Mouse (Mus musculus): ENCODE results near the gene Cemip. TPM values are rescaled to one million over a fixed set of nuclear protein-coding genes. Genes with fewer than 3 reads are reported as not detected.

Gene Cemip
- total and polyA plus RNA-seq, 3 experiments, result under 0.01 TPM; not detected in 2

DNA sequence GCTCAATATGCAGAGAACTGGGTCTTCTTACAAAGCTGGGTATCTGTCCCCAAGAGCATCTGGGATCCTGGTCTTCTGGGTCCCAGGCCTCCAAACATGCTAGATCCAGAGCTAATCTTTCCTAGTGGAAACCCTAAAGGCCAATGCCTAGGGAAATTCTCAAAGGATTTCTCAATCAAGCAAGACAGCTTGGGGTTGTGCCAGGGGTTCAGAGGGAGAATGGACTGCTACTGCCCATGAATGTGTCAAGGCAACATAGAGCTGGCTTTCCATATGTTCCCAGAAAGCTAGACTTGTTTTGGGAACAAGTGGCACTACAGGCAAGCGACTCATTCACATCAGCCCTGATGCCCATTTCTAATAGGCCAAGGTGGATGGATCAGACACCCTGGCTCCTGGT is 107.9 kb downstream of the Cemip start:
- Histone ChIP-seq H3K4me2 (ENCODE audit: insufficient read depth, low read depth, poor library complexity, severe bottlenecking) (no peak overlapping the region), H3K27ac (ENCODE audit: insufficient read depth, low read depth) (no peak overlapping the region), H3K4me1 (ENCODE audit: control insufficient read depth in 1 of 2, insufficient read depth in 2 of 2) (peaks cover 4 to 5% of the 10 kb centered on the region in 2 experiments; a peak in 2 of 4 replicates), H3K9ac (ENCODE audit: insufficient read depth, low read depth) (no peak overlapping the region), H3K4me3 (replicated peaks in 1 of 3; ENCODE audit: low read depth in 2 of 3, low read length in 2 of 3, poor library complexity in 1 of 3) (no peak overlapping the region), H3K79me2 (replicated peaks; ENCODE audit: control insufficient read depth, extremely low read depth, insufficient read depth, poor library complexity, severe bottlenecking) (no peaks in the 10 kb centered on the region), H3K9me3 (replicated peaks; ENCODE audit: low read length) (no peaks in the 10 kb centered on the region), H3K27me3 (replicated peaks) (peaks cover 36% of the 10 kb centered on the region), H3K36me3 (replicated peaks in 1 of 2; ENCODE audit: control insufficient read depth in 1 of 2, insufficient read depth in 1 of 2, low read length in 1 of 2) (no peaks in the 10 kb centered on the region)
- TF ChIP-seq POLR2A (IDR thresholded peaks at IDR 0.05; ENCODE audit: low read depth, low read length), result no peak
- TF ChIP-seq MEF2A (IDR thresholded peaks at IDR 0.05; ENCODE audit: borderline replicate concordance, low read depth, low read length), result no peak
- no peak for TF ChIP-seq ETS1 (conservative IDR thresholded peaks at IDR 0.05; ENCODE audit: low read depth, low read length)
- no peak for TF ChIP-seq ZNF384 (IDR thresholded peaks at IDR 0.05; ENCODE audit: low read depth, low read length)
- no peak for TF ChIP-seq SMC3 (IDR thresholded peaks at IDR 0.05; ENCODE audit: low read depth, low read length)
- TF ChIP-seq USF2 (conservative IDR thresholded peaks at IDR 0.05; ENCODE audit: low read depth, low read length), result no peak
- DNase-seq (ENCODE audit: extremely low read depth), result no peak
- in situ Hi-C loops (cut with MboI; ENCODE audit: low pct_ligation_motif_present, low pct_unique_long_range_greater_than_20kb, low sequenced_read_pairs), result no loop called here
- dilution Hi-C loops (cut with MboI; ENCODE audit: extremely low pct_ligation_motif_present, extremely low pct_unique_long_range_greater_than_20kb, low sequenced_read_pairs), result no loop called here

DNA sequence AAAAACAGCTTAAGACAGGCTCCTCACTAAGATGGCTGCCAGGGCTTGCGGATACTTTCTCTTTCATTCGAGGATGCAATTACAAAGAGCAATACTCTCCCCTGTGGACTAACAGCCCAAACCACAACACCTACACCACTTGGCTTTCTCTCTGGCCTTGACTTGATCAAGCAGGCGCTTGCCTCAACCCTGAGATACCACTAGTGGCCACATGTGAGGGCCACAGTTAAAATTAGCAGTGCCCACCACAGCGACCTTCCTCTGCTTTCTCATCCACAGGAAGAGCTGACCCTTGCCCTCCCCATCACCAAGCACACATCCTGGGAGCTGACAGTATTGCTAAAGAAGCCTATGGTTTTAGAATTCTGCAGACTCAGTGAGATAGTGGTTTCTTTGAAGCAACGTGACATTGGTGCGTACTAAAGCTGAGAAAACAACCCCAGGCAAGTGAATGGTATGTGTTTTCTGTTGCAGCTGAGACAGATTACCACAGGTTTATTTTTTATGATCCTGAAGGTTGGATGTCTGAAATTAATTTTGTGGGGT is 109.8 kb downstream of the Cemip start:
- no peaks in the 10 kb centered on the region for H3K36me3 ChIP-seq (replicated peaks in 1 of 2; ENCODE audit: control insufficient read depth in 1 of 2, insufficient read depth in 1 of 2, low read length in 1 of 2)
- dilution Hi-C loops (cut with MboI; ENCODE audit: extremely low pct_ligation_motif_present, extremely low pct_unique_long_range_greater_than_20kb, low sequenced_read_pairs) (no loop called here), in situ Hi-C loops (cut with MboI; ENCODE audit: low pct_ligation_motif_present, low pct_unique_long_range_greater_than_20kb, low sequenced_read_pairs) (no loop called here)
- H3K79me2 ChIP-seq (replicated peaks; ENCODE audit: control insufficient read depth, extremely low read depth, insufficient read depth, poor library complexity, severe bottlenecking), result no peaks in the 10 kb centered on the region
- H3K27ac ChIP-seq (ENCODE audit: insufficient read depth, low read depth), result no peak overlapping the region
- 0 out of 2 replicates have a peak overlapping the region, but pooled peaks have one; percentile 9 for H3K4me2 ChIP-seq (ENCODE audit: insufficient read depth, low read depth, poor library complexity, severe bottlenecking)
- H3K27me3 ChIP-seq (replicated peaks), result peaks cover 28% of the 10 kb centered on the region
- TF ChIP-seq ZNF384 (IDR thresholded peaks at IDR 0.05; ENCODE audit: low read depth, low read length) (no peak), USF1 (IDR thresholded peaks at IDR 0.05; ENCODE audit: low read depth, low read length) (no peak), JUN (IDR thresholded peaks at IDR 0.05; ENCODE audit: insufficient read depth, low read depth, low read length) (no peak), PAX5 (IDR thresholded peaks at IDR 0.05; ENCODE audit: low read length) (no peak), MAX (IDR thresholded peaks at IDR 0.05; ENCODE audit: low read length) (no peak), POLR2A (IDR thresholded peaks at IDR 0.05; ENCODE audit: low read depth, low read length) (no peak), MEF2A (IDR thresholded peaks at IDR 0.05; ENCODE audit: borderline replicate concordance, low read depth, low read length) (no peak)
- no peak overlapping the region for H3K9ac ChIP-seq (ENCODE audit: insufficient read depth, low read depth)
- no peak overlapping the region for H3K4me3 ChIP-seq (replicated peaks in 1 of 3; ENCODE audit: low read depth in 2 of 3, low read length in 2 of 3, poor library complexity in 1 of 3)
- no peak for DNase-seq (ENCODE audit: extremely low read depth)
- peaks cover 4 to 5% of the 10 kb centered on the region in 2 experiments; a peak in 2 of 4 replicates for H3K4me1 ChIP-seq (ENCODE audit: control insufficient read depth in 1 of 2, insufficient read depth in 2 of 2)
- no peaks in the 10 kb centered on the region for H3K9me3 ChIP-seq (replicated peaks; ENCODE audit: low read length)

DNA sequence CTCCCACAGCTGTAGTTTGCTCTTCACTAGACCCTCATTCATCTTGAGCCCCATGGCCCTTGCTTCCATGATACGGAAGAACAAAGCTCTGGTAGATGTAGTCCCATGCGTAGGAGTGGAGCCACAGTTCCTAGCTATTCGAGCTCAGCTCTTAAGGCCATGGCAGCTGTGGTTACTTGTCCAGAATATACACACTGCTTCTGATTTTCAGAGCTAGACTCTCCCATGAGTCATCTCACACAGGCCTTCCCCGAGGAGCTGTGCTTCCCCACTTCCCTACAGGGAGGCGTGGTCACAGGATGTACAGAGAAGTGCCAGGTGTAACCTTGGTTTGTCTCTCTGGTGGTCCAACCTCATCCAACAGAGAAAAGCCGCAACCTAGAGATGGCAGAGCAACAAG is 111.0 kb downstream of the Cemip start:
- no peak overlapping the region for H3K27ac ChIP-seq (ENCODE audit: insufficient read depth, low read depth)
- H3K79me2 ChIP-seq (replicated peaks; ENCODE audit: control insufficient read depth, extremely low read depth, insufficient read depth, poor library complexity, severe bottlenecking), result no peaks in the 10 kb centered on the region
- no peak overlapping the region for H3K9ac ChIP-seq (ENCODE audit: insufficient read depth, low read depth)
- DNase-seq (ENCODE audit: extremely low read depth), result peak; percentile 3
- no peak overlapping the region for H3K4me2 ChIP-seq (ENCODE audit: insufficient read depth, low read depth, poor library complexity, severe bottlenecking)
- H3K9me3 ChIP-seq (replicated peaks; ENCODE audit: low read length), result no peaks in the 10 kb centered on the region
- dilution Hi-C loops (cut with MboI; ENCODE audit: extremely low pct_ligation_motif_present, extremely low pct_unique_long_range_greater_than_20kb, low sequenced_read_pairs), result no loop called here
- in situ Hi-C loops (cut with MboI; ENCODE audit: low pct_ligation_motif_present, low pct_unique_long_range_greater_than_20kb, low sequenced_read_pairs), result no loop called here
- H3K4me3 ChIP-seq (replicated peaks in 1 of 3; ENCODE audit: low read depth in 2 of 3, low read length in 2 of 3, poor library complexity in 1 of 3), result no peak overlapping the region
- H3K4me1 ChIP-seq (ENCODE audit: control insufficient read depth in 1 of 2, insufficient read depth in 2 of 2), result peaks cover 4 to 5% of the 10 kb centered on the region in 2 experiments; a peak in 2 of 4 replicates
- H3K36me3 ChIP-seq (replicated peaks in 1 of 2; ENCODE audit: control insufficient read depth in 1 of 2, insufficient read depth in 1 of 2, low read length in 1 of 2), result no peaks in the 10 kb centered on the region
- TF ChIP-seq TBP (conservative IDR thresholded peaks at IDR 0.05; ENCODE audit: low read depth, low read length) (no peak), SMC3 (IDR thresholded peaks at IDR 0.05; ENCODE audit: low read depth, low read length) (no peak), RCOR1 (conservative IDR thresholded peaks at IDR 0.05; ENCODE audit: low read depth, low read length) (no peak), BHLHE40 (IDR thresholded peaks at IDR 0.05; ENCODE audit: low read depth, low read length) (no peak), EP300 (IDR thresholded peaks at IDR 0.05; ENCODE audit: low read length) (no peak), HCFC1 (IDR thresholded peaks at IDR 0.05; ENCODE audit: low read depth, low read length) (no peak), SIN3A (IDR thresholded peaks at IDR 0.05; ENCODE audit: low read length) (no peak), ZC3H11A (IDR thresholded peaks at IDR 0.05; ENCODE audit: low read depth, low read length) (no peak), ZMIZ1 (IDR thresholded peaks at IDR 0.05; ENCODE audit: low read depth, low read length) (no peak), ZKSCAN1 (IDR thresholded peaks at IDR 0.05; ENCODE audit: borderline replicate concordance, low read depth, low read length) (no peak), POLR2AphosphoS2 (IDR thresholded peaks at IDR 0.05; ENCODE audit: low read depth, low read length) (no peak), POLR2A (IDR thresholded peaks at IDR 0.05; ENCODE audit: low read depth, low read length) (no peak)
- H3K27me3 ChIP-seq (replicated peaks), result peaks cover 27% of the 10 kb centered on the region

Data from CH12.LX (cell line).